Mouse (Mus musculus) MEL (cell line): ENCODE measurements around the gene Vsir. TPM values are rescaled to one million over a fixed set of nuclear protein-coding genes. Genes with fewer than 3 reads are reported as not detected.
A peak's percentile ranks its signal among the peaks of the same experiment; 100 is the strongest.

Experiments used
- DNase-seq: peaks from one replicate; pipeline ENCODE4 v3.0.0; 2011; ENCODE audit warnings: low read depth, low spot score
- H3K27ac ChIP-seq: 2 replicates; pipeline ENCODE4 v1.5.1; 2012; ENCODE audit warnings: low read depth, mild to moderate bottlenecking, control low read depth, low read length, moderate library complexity; ENCODE audit not compliant: control insufficient read depth
- H3K27me3 ChIP-seq, 2 experiments: fragments of 150-350 bp in 1 of 2; sonication (generic) in 1 of 2; 2 replicates each; pipeline ENCODE4 v1.6.1; 2012; ENCODE audit warnings: low read length in 2 of 2, mild to moderate bottlenecking in 2 of 2, improper control_type of control experiment in 1 of 2, moderate library complexity in 1 of 2; ENCODE audit not compliant: insufficient read depth in 2 of 2, control insufficient read depth in 1 of 2
- H3K36me3 ChIP-seq, 2 experiments: 2 replicates each; pipeline ENCODE4 v1.6.1; 2012 to 2014; ENCODE audit warnings: low read length in 2 of 2, improper control_type of control experiment in 1 of 2, inconsistent platforms in 1 of 2, mild to moderate bottlenecking in 1 of 2; ENCODE audit not compliant: insufficient read depth in 2 of 2, control insufficient read depth in 1 of 2
- H3K4me1 ChIP-seq, 2 experiments: fragments of 150-350 bp in 1 of 2; sonication (generic) in 1 of 2; 2 replicates each; pipeline ENCODE4 v1.6.1; 2012; ENCODE audit warnings: low read length in 2 of 2, improper control_type of control experiment in 1 of 2, mild to moderate bottlenecking in 1 of 2; ENCODE audit not compliant: insufficient read depth in 2 of 2, control insufficient read depth in 1 of 2
- H3K4me3 ChIP-seq, 2 experiments: fragments of 150-350 bp in 1 of 2; sonication (generic) in 1 of 2; 2 replicates each; pipeline ENCODE4 v1.5.1; 2012; ENCODE audit warnings: low read depth in 2 of 2, low read length in 2 of 2, mild to moderate bottlenecking in 2 of 2, moderate library complexity in 2 of 2, control low read depth in 1 of 2, improper control_type of control experiment in 1 of 2; ENCODE audit not compliant: control insufficient read depth in 1 of 2, insufficient read depth in 1 of 2
- H3K79me2 ChIP-seq: 2 replicates; pipeline ENCODE4 v1.6.1; 2012; ENCODE audit warnings: mild to moderate bottlenecking, low read length, moderate library complexity; ENCODE audit not compliant: control insufficient read depth, poor library complexity, insufficient read depth
- H3K9ac ChIP-seq: 2 replicates; pipeline ENCODE4 v1.6.1; 2012; ENCODE audit warnings: low read depth, mild to moderate bottlenecking, control low read depth, low read length, moderate library complexity; ENCODE audit not compliant: control insufficient read depth, poor library complexity, severe bottlenecking
- H3K9me3 ChIP-seq: fragments of 150-350 bp; sonication (generic); replicated peaks from 2 replicates; pipeline ENCODE4 v1.6.1; 2012; ENCODE audit warnings: mild to moderate bottlenecking, low read length, improper control_type of control experiment, moderate library complexity; ENCODE audit not compliant: insufficient read depth
- CTCF ChIP-seq, 3 experiments: IDR thresholded peaks in 2 of 3; conservative IDR thresholded peaks in 1 of 3; 2 replicates each; pipeline ENCODE4 v1.5.1; 2011 to 2012; ENCODE audit warnings: low read length in 3 of 3, low read depth in 2 of 3, mild to moderate bottlenecking in 2 of 3, improper control_type of control experiment in 1 of 3, inconsistent platforms in 1 of 3, mixed read lengths in 1 of 3, moderate library complexity in 1 of 3; ENCODE audit not compliant: control insufficient read depth in 1 of 3, insufficient read depth in 1 of 3, poor library complexity in 1 of 3, severe bottlenecking in 1 of 3
- POLR2A ChIP-seq, 2 experiments: IDR thresholded peaks; 2 replicates each; pipeline ENCODE4 v1.6.1; 2011 to 2012; ENCODE audit warnings: low read length in 2 of 2, mild to moderate bottlenecking in 2 of 2, control low read depth in 1 of 2, improper control_type of control experiment in 1 of 2, low read depth in 1 of 2, moderate library complexity in 1 of 2; ENCODE audit not compliant: control insufficient read depth in 1 of 2, insufficient read depth in 1 of 2, poor library complexity in 1 of 2
- polyA plus RNA-seq, 2 experiments: library from polyadenylated mRNA; stranded (reverse) in 1 of 2; unstranded in 1 of 2; fragments of >175 nt in 1 of 2; fragments of >200 nt in 1 of 2; gene quantifications; 2 replicates each; pipeline versions ENCODE4 v1.2.1 to v1.2.4; 2012; ENCODE audit warnings: low replicate concordance in 2 of 2, low read depth in 1 of 2; ENCODE audit not compliant: insufficient read length in 2 of 2, insufficient read depth in 1 of 2, missing spikeins in 1 of 2
- total RNA-seq: library from RNA; depleted of rRNA; stranded (reverse); fragments of 300-350 nt; gene quantifications from 2 replicates; pipeline ENCODE4 v1.2.3, GENCODE M21; 2012; rRNA removed

The Vsir gene
- total and polyA plus RNA-seq, 3 experiments: 10.6 to 11.2 TPM; not detected in 1

DNA sequence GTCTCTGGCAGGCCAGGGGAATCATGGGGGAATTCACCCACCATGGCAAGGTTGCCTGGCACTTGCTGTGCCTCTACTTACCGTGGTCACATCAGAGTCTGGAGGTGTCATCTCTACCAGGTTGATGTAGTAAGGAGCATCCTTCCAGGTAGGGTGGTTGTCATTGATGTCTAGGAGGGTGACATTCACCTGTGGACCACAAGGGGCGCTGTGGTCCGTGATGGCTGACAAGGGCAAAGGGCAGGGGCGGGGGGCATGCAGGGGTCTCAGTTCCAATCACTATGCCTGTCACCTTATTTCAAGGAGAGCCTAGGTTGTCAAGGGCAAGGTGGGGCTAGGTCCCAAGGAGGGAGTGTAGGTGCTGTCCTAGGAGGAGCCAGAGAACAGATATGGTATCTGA, 73.0 kb downstream of the Vsir start:
- TF ChIP-seq POLR2A (IDR thresholded peaks at IDR 0.05; ENCODE audit: control insufficient read depth in 1 of 2, insufficient read depth in 1 of 2, low read depth in 1 of 2, low read length in 2 of 2, poor library complexity in 1 of 2) (no peak), CTCF (IDR thresholded peaks at IDR 0.05 in 2 of 3, conservative IDR thresholded peaks at IDR 0.05 in 1 of 3; ENCODE audit: control insufficient read depth in 1 of 3, insufficient read depth in 1 of 3, low read depth in 2 of 3, low read length in 3 of 3, poor library complexity in 1 of 3, severe bottlenecking in 1 of 3) (peak; percentile 50 to 74 (median 71))
- H3K79me2 ChIP-seq: no peaks in the 10 kb centered on the region
- H3K4me1 ChIP-seq: no peaks in the 10 kb centered on the region
- no peak overlapping the region for H3K27ac ChIP-seq
- H3K9ac ChIP-seq: no peak overlapping the region
- H3K27me3 ChIP-seq: no peaks in the 10 kb centered on the region
- no peak for DNase-seq
- no peak overlapping the region for H3K4me3 ChIP-seq
- H3K9me3 ChIP-seq: no peaks in the 10 kb centered on the region
- no peaks in the 10 kb centered on the region for H3K36me3 ChIP-seq

Other genes starting within 250 kb of the Vsir start
- not detected in 2 replicates for gene Spock2, start 240.6 kb upstream of the Vsir start, total RNA-seq
- under 1 TPM in 1 of 2 experiments, not detected in 1; 0.03 TPM for gene Spock2, start 240.6 kb upstream of the Vsir start, polyA plus RNA-seq
- gene Chst3, start 127.6 kb upstream of the Vsir start, total RNA-seq: not detected in 2 replicates
- under 1 TPM in 1 of 2 experiments, not detected in 1; 0.08 TPM for gene Chst3, start 127.6 kb upstream of the Vsir start, polyA plus RNA-seq
- 102 and 106 TPM in 2 replicates for gene Psap, start 69.2 kb upstream of the Vsir start, total RNA-seq
- 100 to 1,000 TPM in 1 of 2 experiments, 10 to 100 TPM in 1; 56.8 to 153 TPM for gene Psap, start 69.2 kb upstream of the Vsir start, polyA plus RNA-seq
- not detected in 2 replicates for gene Gm17455, start 52.9 kb downstream of the Vsir start, total RNA-seq
- not detected for gene Gm17455, start 52.9 kb downstream of the Vsir start, polyA plus RNA-seq